Mouse (Mus musculus) splenic B cell, adult 2 months (primary cell): ENCODE measurements at regions not wholly inside any gene's neighbourhood (a gene's known extent, or its start where the extent isn't known, plus 50 kb on each side); places are given as distances from the start of the nearest gene placed in this dataset.

Source experiments
- DNase-seq: peaks from one replicate; pipeline ENCODE4 v3.0.0-alpha.2; 2011; ENCODE audit warnings: low read depth, low spot score
- H3K27me3 ChIP-seq: 2 replicates; pipeline ENCODE4 v1.6.1; 2012; ENCODE audit warnings: mild to moderate bottlenecking, low read length, moderate library complexity, mixed read lengths; ENCODE audit not compliant: control insufficient read depth, poor library complexity, insufficient read depth, severe bottlenecking
- H3K36me3 ChIP-seq: 2 replicates; pipeline ENCODE4 v1.6.1; 2012; ENCODE audit warnings: mild to moderate bottlenecking, low read length, moderate library complexity, mixed read lengths; ENCODE audit not compliant: control insufficient read depth, poor library complexity, insufficient read depth, severe bottlenecking

- no peak for DNase-seq
- Histone ChIP-seq H3K27me3 (no peaks in the 10 kb centered on the region), H3K36me3 (no peaks in the 10 kb centered on the region)
Measured at GRCm38 (mm10) chr4:52666768-52667480, 70.8 kb downstream of the Toporsl start.

- H3K36me3 ChIP-seq: no peaks in the 10 kb centered on the region
- DNase-seq: no peak
Measured at GRCm38 (mm10) chr4:52709563-52709962, 104.8 kb upstream of the Olfr275 start.

GRCm38 (mm10) chr4:52726203-52726602, 88.2 kb upstream of the Olfr275 start:
- Histone ChIP-seq H3K36me3 (no peaks in the 10 kb centered on the region), H3K27me3 (no peaks in the 10 kb centered on the region)
- DNase-seq: no peak

More at GRCm38 (mm10) chr4:52709563-52709962, 104.8 kb upstream of the Olfr275 start:
- no peaks in the 10 kb centered on the region for H3K27me3 ChIP-seq

- Histone ChIP-seq H3K36me3 (no peaks in the 10 kb centered on the region), H3K27me3 (no peaks in the 10 kb centered on the region)
- peak; percentile 51 for DNase-seq
Measured at GRCm38 (mm10) chr4:52726625-52727297, 87.6 kb upstream of the Olfr275 start.

- no peaks in the 10 kb centered on the region for H3K27me3 ChIP-seq
- no peak for DNase-seq
- no peaks in the 10 kb centered on the region for H3K36me3 ChIP-seq
Measured at GRCm38 (mm10) chr4:52733141-52733540, 81.3 kb upstream of the Olfr275 start.

GRCm38 (mm10) chr4:52739543-52740474, 74.6 kb upstream of the Olfr275 start:
- H3K36me3 ChIP-seq: no peaks in the 10 kb centered on the region
- DNase-seq: no peak

GRCm38 (mm10) chr4:52752838-52753509, 61.4 kb upstream of the Olfr275 start:
- H3K27me3 ChIP-seq: no peaks in the 10 kb centered on the region
- no peaks in the 10 kb centered on the region for H3K36me3 ChIP-seq
- DNase-seq: no peak

More at GRCm38 (mm10) chr4:52739543-52740474, 74.6 kb upstream of the Olfr275 start:
- H3K27me3 ChIP-seq: no peaks in the 10 kb centered on the region
